Mouse (Mus musculus): Measurements from ENCODE around the gene Serpini2. TPM values are rescaled to one million over a fixed set of nuclear protein-coding genes. Genes with fewer than 3 reads are reported as not detected.
"Not testable (repeated sequence)": the region's sequence is repeated elsewhere in the genome, so short reads cannot be mapped to it uniquely, and the experiment has no call there.

The Serpini2 gene
- not detected in 2 replicates for polyA plus RNA-seq (2015; fragmentation: Nextera tagmentation; extraction: Ambion mirVana)

DNA sequence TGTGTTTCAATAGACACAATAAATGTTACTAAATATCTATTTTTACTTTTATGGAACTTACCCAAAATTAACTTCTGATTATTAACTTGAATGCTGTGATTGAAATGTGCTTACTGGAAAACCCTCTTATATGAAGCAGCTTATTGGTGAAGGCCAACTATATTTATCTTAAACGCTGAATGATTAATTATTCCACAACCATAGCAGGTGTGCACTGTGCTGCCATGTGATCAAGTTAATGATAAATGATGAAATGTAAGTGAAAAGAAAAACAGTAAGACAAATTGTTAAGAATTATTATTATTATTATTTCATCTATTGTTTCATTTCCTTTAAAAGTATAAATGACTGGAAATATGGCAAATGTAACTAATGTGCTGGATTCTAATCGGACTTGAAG, at the start of gene Serpini2:
Gene Serpini2 (minus strand): TSS at position 101 of the 400 bp plus-strand sequence.
- H3K9ac ChIP-seq: no peak within 1 kb of the TSS
- 93% methylated on average over 2 of the region's 2 CpGs for WGBS
- H3K9me3 ChIP-seq: no peaks in the 10 kb centered on the region
- H3K27me3 ChIP-seq: no peaks in the 10 kb centered on the region
- ATAC-seq (ENCODE audit: low FRiP score): no peak
- no peaks in the 10 kb centered on the region for H3K4me1 ChIP-seq (replicated peaks)
- no peak within 1 kb of the TSS for H3K4me2 ChIP-seq
- H3K27ac ChIP-seq: no peak within 1 kb of the TSS
- no peaks in the 10 kb centered on the region for H3K36me3 ChIP-seq
- no peak within 1 kb of the TSS for H3K4me3 ChIP-seq

DNA sequence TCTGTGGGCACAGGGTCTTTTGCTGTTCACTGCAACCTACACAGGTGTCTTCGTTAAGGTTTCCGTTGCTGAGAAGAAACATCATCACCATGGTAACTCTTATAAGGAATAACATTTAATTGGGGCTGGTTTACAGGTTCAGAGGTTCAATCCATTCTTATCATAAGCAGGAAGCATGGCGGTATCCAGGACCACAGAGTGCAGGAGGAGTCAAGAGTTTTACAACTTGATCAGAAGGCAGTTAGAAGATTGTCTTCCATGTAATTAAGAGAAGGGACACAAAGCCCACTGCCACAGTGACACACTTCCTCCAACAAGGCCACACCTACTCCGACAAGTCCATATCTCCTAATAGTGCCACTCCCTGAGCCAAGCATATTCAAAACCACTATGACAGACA, 39.0 kb upstream of the Serpini2 start:
- no peak for ATAC-seq (ENCODE audit: low FRiP score)
- no peak overlapping the region for H3K9ac ChIP-seq
- 92% methylated on average over 4 of the region's 4 CpGs for WGBS
- H3K4me1 ChIP-seq (replicated peaks): no peaks in the 10 kb centered on the region
- H3K4me2 ChIP-seq: no peak overlapping the region
- H3K36me3 ChIP-seq: no peaks in the 10 kb centered on the region
- H3K9me3 ChIP-seq: no peaks in the 10 kb centered on the region
- no peak overlapping the region for H3K27ac ChIP-seq
- H3K27me3 ChIP-seq: no peaks in the 10 kb centered on the region
- no peak overlapping the region for H3K4me3 ChIP-seq

DNA sequence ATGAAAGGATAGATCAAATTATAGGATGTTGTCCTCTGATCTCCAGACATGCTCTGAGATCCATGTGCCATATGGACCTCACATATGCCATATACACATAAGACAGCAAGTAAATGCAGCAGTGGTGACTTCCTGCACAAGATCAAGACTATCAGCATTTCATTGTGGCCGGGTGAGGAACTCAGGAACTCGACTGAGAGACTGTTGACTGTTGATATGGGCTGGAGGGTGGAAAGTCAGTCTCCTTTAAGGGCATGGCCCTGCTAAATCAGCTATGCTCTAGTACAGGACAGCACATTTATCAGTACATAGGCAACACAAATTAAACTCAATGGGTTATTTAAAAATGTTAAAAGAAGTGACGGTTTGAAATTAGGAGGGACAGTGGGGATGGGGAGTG, 38.4 kb upstream of the Serpini2 start:
- WGBS: 80% methylated on average over 3 of the region's 3 CpGs

GRCm38 (mm10) chr3:75305584-75305983, 35.7 kb upstream of the Serpini2 start:
- 92% methylated on average over 3 of the region's 3 CpGs for WGBS

More for the DNA sequence above, 38.4 kb upstream of the Serpini2 start:
- H3K4me2 ChIP-seq: no peak overlapping the region
- no peaks in the 10 kb centered on the region for H3K36me3 ChIP-seq
- no peaks in the 10 kb centered on the region for H3K9me3 ChIP-seq
- ATAC-seq (ENCODE audit: low FRiP score): no peak
- no peaks in the 10 kb centered on the region for H3K4me1 ChIP-seq (replicated peaks)
- no peak overlapping the region for H3K9ac ChIP-seq
- H3K4me3 ChIP-seq: no peak overlapping the region
- no peak overlapping the region for H3K27ac ChIP-seq
- H3K27me3 ChIP-seq: no peaks in the 10 kb centered on the region

DNA sequence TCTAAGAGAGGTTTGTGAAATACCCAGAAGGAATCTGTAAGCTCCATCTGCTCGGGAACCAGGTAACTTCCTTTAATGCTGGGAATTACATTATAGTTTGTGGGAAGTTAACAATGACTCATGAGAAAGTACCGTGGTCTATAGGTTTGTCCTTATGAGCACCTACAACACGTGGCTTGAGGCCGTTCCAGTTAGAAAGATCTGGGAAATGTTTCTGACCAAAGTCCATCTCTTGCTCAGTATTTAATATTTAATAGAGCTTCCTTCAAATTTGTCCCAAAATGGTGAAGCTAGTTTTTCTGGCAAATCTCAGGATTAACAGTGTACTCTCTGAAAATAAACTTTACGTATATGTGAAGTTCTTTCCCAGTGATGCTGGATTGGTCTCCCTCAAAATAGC, 34.7 kb upstream of the Serpini2 start:
- Histone ChIP-seq H3K9me3 (no peaks in the 10 kb centered on the region), H3K4me2 (no peak overlapping the region), H3K27ac (no peak overlapping the region), H3K27me3 (no peaks in the 10 kb centered on the region), H3K9ac (no peak overlapping the region), H3K36me3 (no peaks in the 10 kb centered on the region), H3K4me1 (replicated peaks) (no peaks in the 10 kb centered on the region), H3K4me3 (no peak overlapping the region)
- ATAC-seq (ENCODE audit: low FRiP score): no peak
- 95% methylated on average over 5 of the region's 5 CpGs for WGBS

More at GRCm38 (mm10) chr3:75305584-75305983, 35.7 kb upstream of the Serpini2 start:
- ATAC-seq (ENCODE audit: low FRiP score): no peak
- no peak overlapping the region for H3K4me3 ChIP-seq
- H3K27me3 ChIP-seq: no peaks in the 10 kb centered on the region
- no peaks in the 10 kb centered on the region for H3K9me3 ChIP-seq
- no peak overlapping the region for H3K4me2 ChIP-seq
- no peaks in the 10 kb centered on the region for H3K4me1 ChIP-seq (replicated peaks)
- H3K27ac ChIP-seq: no peak overlapping the region
- H3K36me3 ChIP-seq: no peaks in the 10 kb centered on the region
- no peak overlapping the region for H3K9ac ChIP-seq

DNA sequence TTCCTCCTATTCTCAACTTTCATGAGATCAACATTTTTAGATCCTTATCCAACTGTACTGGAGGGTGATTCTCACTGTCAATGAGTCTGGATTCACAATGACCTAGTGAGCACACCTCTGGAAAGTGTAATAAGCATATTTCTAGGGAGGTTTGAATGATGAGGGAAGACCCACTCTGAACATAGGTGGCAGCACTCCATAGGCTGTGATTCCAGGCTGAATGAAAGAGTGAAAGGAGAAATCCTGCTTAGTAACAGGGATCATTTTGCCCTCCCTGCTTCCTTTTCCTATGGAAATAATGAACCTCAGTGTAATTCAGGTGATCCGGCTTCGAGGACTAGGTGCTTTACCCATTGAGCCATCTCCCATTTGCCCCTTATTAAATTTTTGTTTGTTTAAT, 31.2 kb upstream of the Serpini2 start:
- Histone ChIP-seq H3K9me3 (no peaks in the 10 kb centered on the region), H3K9ac (no peak overlapping the region), H3K36me3 (no peaks in the 10 kb centered on the region), H3K4me1 (replicated peaks) (peaks cover 10% of the 10 kb centered on the region; the same call in 1 of the 2 replicates), H3K4me2 (no peak overlapping the region), H3K27me3 (no peaks in the 10 kb centered on the region), H3K27ac (no peak overlapping the region), H3K4me3 (no peak overlapping the region)
- 95% methylated on average over 2 of the region's 2 CpGs for WGBS
- ATAC-seq (ENCODE audit: low FRiP score): no peak

- 100% methylated on average over 1 of the region's 1 CpGs for WGBS
- not testable (repeated sequence) for H3K9me3 ChIP-seq; H3K9ac ChIP-seq; H3K4me3 ChIP-seq; H3K27me3 ChIP-seq; H3K4me2 ChIP-seq; ATAC-seq (ENCODE audit: low FRiP score); H3K27ac ChIP-seq; H3K4me1 ChIP-seq (replicated peaks); H3K36me3 ChIP-seq
These were observed 29.6 kb upstream of the Serpini2 start for GRCm38 (mm10) chr3:75299464-75299863.

DNA sequence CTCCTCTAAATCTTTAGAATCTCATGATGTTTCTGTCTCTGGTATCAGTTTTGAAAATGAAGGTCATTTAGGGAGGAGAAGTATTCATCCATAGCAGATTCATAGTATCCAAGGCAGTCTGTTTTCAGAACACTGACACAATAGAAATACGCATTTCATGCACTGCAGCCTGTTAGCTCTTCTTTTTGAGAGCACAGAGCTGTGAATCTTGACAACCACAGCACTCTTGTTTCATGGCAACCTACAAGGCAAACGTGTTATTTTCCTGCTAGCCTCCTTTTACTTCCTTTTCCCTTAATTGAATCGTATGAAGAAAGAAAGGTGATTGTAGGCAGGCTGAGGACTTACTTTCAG, 27.9 kb upstream of the Serpini2 start:
- 32% methylated on average over 3 of the region's 3 CpGs for WGBS
- no peak overlapping the region for H3K4me2 ChIP-seq
- peaks cover 10% of the 10 kb centered on the region; the same call in 1 of the 2 replicates for H3K4me1 ChIP-seq (replicated peaks)
- no peak for ATAC-seq (ENCODE audit: low FRiP score)
- H3K36me3 ChIP-seq: no peaks in the 10 kb centered on the region
- peak overlapping the region; percentile 31 for H3K27ac ChIP-seq
- no peaks in the 10 kb centered on the region for H3K27me3 ChIP-seq
- no peaks in the 10 kb centered on the region for H3K9me3 ChIP-seq
- H3K4me3 ChIP-seq: no peak overlapping the region
- H3K9ac ChIP-seq: no peak overlapping the region

DNA sequence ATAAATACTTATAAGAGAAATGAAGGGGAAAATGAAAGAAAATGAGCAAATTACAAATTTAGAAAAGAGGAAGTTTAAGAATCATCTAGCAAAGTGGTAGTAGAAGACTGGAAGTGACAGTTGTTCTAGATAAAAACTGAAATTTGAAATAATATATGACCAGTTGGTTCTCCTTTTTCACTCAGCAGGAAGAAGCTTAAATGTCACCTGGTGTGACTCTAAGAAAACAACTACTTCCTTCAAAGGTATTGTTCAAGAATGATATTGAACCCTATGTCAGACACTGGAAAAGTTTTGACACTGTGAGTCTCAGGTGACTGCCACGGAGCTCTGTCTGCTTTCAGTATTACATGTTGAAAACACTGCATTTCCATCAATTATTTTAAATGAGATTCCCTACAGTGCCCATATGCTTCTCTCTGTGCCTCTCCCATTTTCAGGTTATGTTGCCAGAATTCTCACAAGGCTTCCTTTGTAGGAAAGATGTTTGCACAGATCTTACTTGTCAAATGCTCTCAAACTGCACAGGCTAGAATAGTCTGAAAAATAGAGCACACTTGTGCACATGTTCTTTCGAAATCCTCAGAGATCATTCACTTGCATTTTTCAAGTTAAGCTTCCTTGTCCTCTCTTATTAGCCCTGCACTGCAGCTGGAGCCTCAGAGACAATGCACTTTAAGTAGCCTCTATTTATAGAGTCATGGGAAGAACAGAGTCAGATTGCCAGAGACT, 27.3 kb upstream of the Serpini2 start:
- peaks cover 10% of the 10 kb centered on the region; the same call in 1 of the 2 replicates for H3K4me1 ChIP-seq (replicated peaks)
- peak overlapping the region; percentile 31; the same call in 1 of the 2 replicates for H3K27ac ChIP-seq
- H3K9ac ChIP-seq: no peak overlapping the region
- H3K4me2 ChIP-seq: no peak overlapping the region
- H3K4me3 ChIP-seq: no peak overlapping the region
- H3K27me3 ChIP-seq: no peaks in the 10 kb centered on the region
- peak; percentile 46; the same call in 1 of the 2 replicates for ATAC-seq (ENCODE audit: low FRiP score)
- H3K36me3 ChIP-seq: no peaks in the 10 kb centered on the region
- WGBS: 52% methylated on average over 2 of the region's 2 CpGs
- H3K9me3 ChIP-seq: no peaks in the 10 kb centered on the region

DNA sequence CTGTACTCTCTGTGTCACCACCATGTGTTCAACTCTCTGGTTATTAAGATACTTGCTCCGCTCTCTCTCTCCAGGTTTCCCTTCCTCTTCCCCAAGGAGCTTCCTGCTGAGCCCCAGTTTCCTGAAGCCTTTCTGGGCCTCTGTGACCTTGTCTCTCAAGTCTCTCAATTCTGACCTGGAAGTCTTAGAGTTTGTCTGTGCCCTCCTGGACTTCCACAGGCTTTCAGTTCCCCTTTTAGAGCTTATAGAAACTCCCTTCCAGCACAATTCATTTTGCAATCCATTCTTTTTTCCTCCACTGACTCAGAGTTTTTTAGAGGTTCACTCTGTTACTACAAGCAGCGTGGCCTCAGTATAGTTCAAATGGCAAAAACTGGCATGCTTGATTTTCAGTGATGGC, 23.4 kb upstream of the Serpini2 start:
- H3K4me3 ChIP-seq: no peak overlapping the region
- ATAC-seq (ENCODE audit: low FRiP score): no peak
- H3K4me1 ChIP-seq (replicated peaks): peaks cover 10% of the 10 kb centered on the region; the same call in 1 of the 2 replicates
- H3K9me3 ChIP-seq: no peaks in the 10 kb centered on the region
- no peaks in the 10 kb centered on the region for H3K27me3 ChIP-seq
- H3K36me3 ChIP-seq: no peaks in the 10 kb centered on the region
- no peak overlapping the region for H3K9ac ChIP-seq
- no peak overlapping the region for H3K4me2 ChIP-seq
- H3K27ac ChIP-seq: no peak overlapping the region
- 89% methylated on average over 2 of the region's 2 CpGs for WGBS

- Histone ChIP-seq H3K4me1 (replicated peaks) (no peaks in the 10 kb centered on the region), H3K4me2 (no peak overlapping the region), H3K9me3 (no peaks in the 10 kb centered on the region), H3K27me3 (no peaks in the 10 kb centered on the region), H3K9ac (no peak overlapping the region), H3K27ac (no peak overlapping the region), H3K4me3 (no peak overlapping the region), H3K36me3 (no peaks in the 10 kb centered on the region)
- ATAC-seq (ENCODE audit: low FRiP score): no peak
- WGBS: 87% methylated on average over 4 of the region's 4 CpGs
These were observed 7.6 kb upstream of the Serpini2 start for GRCm38 (mm10) chr3:75277455-75277854.

GRCm38 (mm10) chr3:75276522-75276921, 6.6 kb upstream of the Serpini2 start:
- H3K4me2 ChIP-seq: no peak overlapping the region
- no peak overlapping the region for H3K27ac ChIP-seq
- no peak overlapping the region for H3K9ac ChIP-seq
- no peak for ATAC-seq (ENCODE audit: low FRiP score)
- no peaks in the 10 kb centered on the region for H3K36me3 ChIP-seq
- H3K4me1 ChIP-seq (replicated peaks): no peaks in the 10 kb centered on the region
- H3K4me3 ChIP-seq: no peak overlapping the region
- WGBS: 91% methylated on average over 3 of the region's 3 CpGs
- no peaks in the 10 kb centered on the region for H3K9me3 ChIP-seq
- no peaks in the 10 kb centered on the region for H3K27me3 ChIP-seq

- ATAC-seq (ENCODE audit: low FRiP score): no peak
- no peak overlapping the region for H3K4me2 ChIP-seq
- H3K36me3 ChIP-seq: no peaks in the 10 kb centered on the region
- H3K9ac ChIP-seq: no peak overlapping the region
- H3K4me3 ChIP-seq: no peak overlapping the region
- H3K27me3 ChIP-seq: no peaks in the 10 kb centered on the region
- H3K4me1 ChIP-seq (replicated peaks): no peaks in the 10 kb centered on the region
- no peaks in the 10 kb centered on the region for H3K9me3 ChIP-seq
- no peak overlapping the region for H3K27ac ChIP-seq
These were observed 5.2 kb upstream of the Serpini2 start for GRCm38 (mm10) chr3:75275127-75275526.
